Mouse (Mus musculus): ENCODE results near the gene Acp4. TPM values are rescaled to one million over a fixed set of nuclear protein-coding genes. Genes with fewer than 3 reads are reported as not detected.

Gene Acp4
- not detected in 2 replicates for polyA plus RNA-seq (2015; fragmentation: Nextera tagmentation; extraction: Ambion mirVana)

GRCm38 (mm10) chr7:44257278-44257677, at the start of gene Acp4:
Acp4 (minus strand) TSS chr7:44257378.

GRCm38 (mm10) chr7:44306516-44307240, 49.5 kb upstream of the Acp4 start, which contains the start of gene Clec11a:
Clec11a (minus strand) TSS chr7:44306902.

GRCm38 (mm10) chr7:44261147-44261546, 4.0 kb upstream of the Acp4 start, which contains the start of gene Gm15517:
Gm15517 (plus strand) TSS chr7:44261447.

GRCm38 (mm10) chr7:44246055-44246983, 10.9 kb downstream of the Acp4 start, which contains the start of the genes 1700028J19Rik and 2410002F23Rik:
1700028J19Rik (minus strand) TSS chr7:44246695.
2410002F23Rik (plus strand) TSS chr7:44246722.

GRCm38 (mm10) chr7:44235909-44236308, 21.3 kb downstream of the Acp4 start, which contains the start of gene Gm36864:
Gm36864 (plus strand) TSS chr7:44236177.

GRCm38 (mm10) chr7:44225076-44225475, 32.1 kb downstream of the Acp4 start, which contains the start of gene Klk1:
Klk1 (plus strand) TSS chr7:44225360.

GRCm38 (mm10) chr7:44215645-44216044, 41.5 kb downstream of the Acp4 start, which contains the start of gene Klk1b5:
Klk1b5 (plus strand) TSS chr7:44215945.

GRCm38 (mm10) chr7:44207135-44207534, 50.0 kb downstream of the Acp4 start, which contains the start of gene Klk1b4:
Klk1b4 (plus strand) TSS chr7:44207435.

Other genes with a start within 250 kb of the Acp4 start
- gene Klk1b26, start 245.2 kb downstream of the Acp4 start, polyA plus RNA-seq (2015; fragmentation: Nextera tagmentation; extraction: Ambion mirVana), result not detected in 2 replicates
- not detected in 2 replicates for gene Klk1b27, start 205.1 kb downstream of the Acp4 start, polyA plus RNA-seq (2015; fragmentation: Nextera tagmentation; extraction: Ambion mirVana)
- gene Klk1b21, start 155.1 kb downstream of the Acp4 start, polyA plus RNA-seq (2015; fragmentation: Nextera tagmentation; extraction: Ambion mirVana), result not detected in 2 replicates
- not detected in 2 replicates for gene Klk1b22, start 144.7 kb downstream of the Acp4 start, polyA plus RNA-seq (2015; fragmentation: Nextera tagmentation; extraction: Ambion mirVana)
- gene Klk1b16, start 120.6 kb downstream of the Acp4 start, polyA plus RNA-seq (2015; fragmentation: Nextera tagmentation; extraction: Ambion mirVana), result not detected in 2 replicates
- not detected in 2 replicates for gene Klk1b24, start 69.1 kb downstream of the Acp4 start, polyA plus RNA-seq (2015; fragmentation: Nextera tagmentation; extraction: Ambion mirVana)
- gene Klk1b3, start 59.2 kb downstream of the Acp4 start, polyA plus RNA-seq (2015; fragmentation: Nextera tagmentation; extraction: Ambion mirVana), result not detected in 2 replicates
- not detected in 2 replicates for gene Klk1b4, start 49.9 kb downstream of the Acp4 start, polyA plus RNA-seq (2015; fragmentation: Nextera tagmentation; extraction: Ambion mirVana)
- not detected in 2 replicates for gene Klk1b5, start 41.4 kb downstream of the Acp4 start, polyA plus RNA-seq (2015; fragmentation: Nextera tagmentation; extraction: Ambion mirVana)
- 0.37 and 1.4 TPM in 2 replicates for gene Klk1, start 32.0 kb downstream of the Acp4 start, polyA plus RNA-seq (2015; fragmentation: Nextera tagmentation; extraction: Ambion mirVana)
- 0.17 TPM in 1 of 2 replicates, not detected in the other for gene Gm36864, start 21.2 kb downstream of the Acp4 start, polyA plus RNA-seq (2015; fragmentation: Nextera tagmentation; extraction: Ambion mirVana)
- 0.58 and 2.0 TPM in 2 replicates for gene 1700028J19Rik, start 10.7 kb downstream of the Acp4 start, polyA plus RNA-seq (2015; fragmentation: Nextera tagmentation; extraction: Ambion mirVana)
- 76.2 and 139 TPM in 2 replicates for gene 2410002F23Rik, start 10.7 kb downstream of the Acp4 start, polyA plus RNA-seq (2015; fragmentation: Nextera tagmentation; extraction: Ambion mirVana)
- not detected in 2 replicates for gene Gm15517, start 4.1 kb upstream of the Acp4 start, polyA plus RNA-seq (2015; fragmentation: Nextera tagmentation; extraction: Ambion mirVana)
- gene Clec11a, start 49.5 kb upstream of the Acp4 start, polyA plus RNA-seq (2015; fragmentation: Nextera tagmentation; extraction: Ambion mirVana), result 9.6 and 11.3 TPM in 2 replicates
- 2.0 and 2.9 TPM in 2 replicates for gene Shank1, start 52.9 kb upstream of the Acp4 start, polyA plus RNA-seq (2015; fragmentation: Nextera tagmentation; extraction: Ambion mirVana)
- gene Syt3, start 126.7 kb upstream of the Acp4 start, polyA plus RNA-seq (2015; fragmentation: Nextera tagmentation; extraction: Ambion mirVana), result 3.1 and 3.6 TPM in 2 replicates
- gene 1700008O03Rik, start 128.4 kb upstream of the Acp4 start, polyA plus RNA-seq (2015; fragmentation: Nextera tagmentation; extraction: Ambion mirVana), result 1.2 and 2.0 TPM in 2 replicates
- gene Lrrc4b, start 171.6 kb upstream of the Acp4 start, polyA plus RNA-seq (2015; fragmentation: Nextera tagmentation; extraction: Ambion mirVana), result 1.3 and 3.1 TPM in 2 replicates
- gene Aspdh, start 208.0 kb upstream of the Acp4 start, polyA plus RNA-seq (2015; fragmentation: Nextera tagmentation; extraction: Ambion mirVana), result 1.4 and 2.2 TPM in 2 replicates
- 53.4 and 55.2 TPM in 2 replicates for gene Josd2, start 210.6 kb upstream of the Acp4 start, polyA plus RNA-seq (2015; fragmentation: Nextera tagmentation; extraction: Ambion mirVana)
- gene Emc10, start 239.2 kb upstream of the Acp4 start, polyA plus RNA-seq (2015; fragmentation: Nextera tagmentation; extraction: Ambion mirVana), result 102 and 104 TPM in 2 replicates
- 17.2 and 25.9 TPM in 2 replicates for gene Fam71e1, start 239.2 kb upstream of the Acp4 start, polyA plus RNA-seq (2015; fragmentation: Nextera tagmentation; extraction: Ambion mirVana)